Comparison of ENCODE assay signal across 8 mouse cellular contexts in the genomic region with DNA sequence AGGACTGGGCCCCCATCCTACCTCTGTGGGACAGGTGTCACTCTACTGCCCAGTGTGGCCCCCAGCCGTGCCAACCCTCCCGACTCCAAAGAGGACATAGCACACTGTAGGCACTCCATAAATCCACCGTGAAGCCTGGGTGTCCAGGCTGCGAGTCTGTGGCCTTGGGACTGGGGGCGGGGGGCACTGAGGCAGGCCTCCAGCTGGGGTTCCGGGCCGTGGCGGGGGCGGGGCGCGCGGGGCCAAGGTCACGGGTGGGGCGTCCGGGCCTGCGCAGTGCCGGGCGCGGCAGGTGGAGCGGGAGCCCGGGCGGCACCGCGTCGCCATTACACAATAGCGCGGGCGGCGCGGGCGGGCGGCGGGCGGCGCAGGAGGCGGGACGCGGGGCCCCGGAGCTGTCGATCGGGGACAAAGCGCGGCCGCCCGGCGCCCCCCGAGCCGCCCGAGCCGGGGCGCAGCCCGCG. TPM values are rescaled to one million over a fixed set of nuclear protein-coding genes. Genes with fewer than 3 reads are reported as not detected.
DNase-seq lines count a peak whose midpoint lies in the region; ATAC-seq and TF ChIP-seq lines count a peak whose summit lies in the region.

A gene (plus strand): TSS at position 326 of the 464 bp plus-strand sequence.

- peak within 1 kb of the TSS; percentile 96 for H3K4me2 ChIP-seq in heart, embryonic 11.5 days
- peak within 1 kb of the TSS; percentile 98 for H3K4me2 ChIP-seq in kidney, embryonic 14.5 days (replicated peaks; ENCODE audit: low read depth, low read length)
- peak within 1 kb of the TSS; percentile 93 for H3K4me2 ChIP-seq in liver, embryonic 12.5 days

- H3K9ac ChIP-seq in heart, embryonic 11.5 days (ENCODE audit: low read depth, low read length): peak within 1 kb of the TSS; percentile 100
- peak within 1 kb of the TSS; percentile 98 for H3K9ac ChIP-seq in kidney, embryonic 14.5 days (ENCODE audit: low read depth, low read length)
- H3K9ac ChIP-seq in liver, embryonic 12.5 days: peak within 1 kb of the TSS; percentile 89

- WGBS in heart, embryonic 11.5 days (ENCODE audit: insufficient replicate concordance): 1% methylated on average over 43 of the region's 53 CpGs
- WGBS in kidney, embryonic 14.5 days: 2% methylated on average over 22 of the region's 53 CpGs
- 1% methylated on average over 21 of the region's 53 CpGs for WGBS in liver, embryonic 12.5 days (ENCODE audit: insufficient replicate concordance)

- no peaks in the 10 kb centered on the region for H3K9me3 ChIP-seq in heart, embryonic 11.5 days (replicated peaks; ENCODE audit: control insufficient read depth, low read length)
- H3K9me3 ChIP-seq in kidney, embryonic 14.5 days (ENCODE audit: control insufficient read depth, low read length): no peaks in the 10 kb centered on the region
- H3K9me3 ChIP-seq in liver, embryonic 12.5 days (replicated peaks): no peaks in the 10 kb centered on the region

- peaks cover 5% of the 10 kb centered on the region for H3K4me1 ChIP-seq in embryonic fibroblast, embryonic 13.5 days (ENCODE audit: control insufficient read depth, insufficient read depth, low read length)
- peaks cover 33% of the 10 kb centered on the region for H3K4me1 ChIP-seq in heart, embryonic 11.5 days (ENCODE audit: control insufficient read depth, insufficient read depth, low read length)
- H3K4me1 ChIP-seq in kidney, embryonic 14.5 days (ENCODE audit: control insufficient read depth, insufficient read depth, low read length): peaks cover 24% of the 10 kb centered on the region
- peaks cover 55% of the 10 kb centered on the region for H3K4me1 ChIP-seq in liver, embryonic 12.5 days
- H3K4me1 ChIP-seq in testis, adult 2 months (ENCODE audit: control insufficient read depth, insufficient read depth, low read length): peaks cover 8% of the 10 kb centered on the region

- H3K27ac ChIP-seq in embryonic fibroblast, embryonic 13.5 days (ENCODE audit: insufficient read depth, low read length): peak within 1 kb of the TSS; percentile 73
- peak within 1 kb of the TSS; percentile 92 for H3K27ac ChIP-seq in heart, embryonic 11.5 days (ENCODE audit: low read depth, low read length)
- H3K27ac ChIP-seq in kidney, embryonic 14.5 days (ENCODE audit: low read depth, low read length): peak within 1 kb of the TSS; percentile 95
- H3K27ac ChIP-seq in liver, embryonic 12.5 days: peak within 1 kb of the TSS; percentile 83
- peak within 1 kb of the TSS; percentile 84 for H3K27ac ChIP-seq in testis, adult 2 months (ENCODE audit: control insufficient read depth, insufficient read depth, low read depth, low read length)

- H3K36me3 ChIP-seq in heart, embryonic 11.5 days (ENCODE audit: control insufficient read depth, insufficient read depth, low read length): 0 out of 2 replicates have a peak, but pooled peaks cover 2% of the 10 kb centered on the region
- peaks cover 16% of the 10 kb centered on the region; the same call in 1 of the 2 replicates for H3K36me3 ChIP-seq in kidney, embryonic 14.5 days (ENCODE audit: control insufficient read depth, insufficient read depth, low read length)
- H3K36me3 ChIP-seq in liver, embryonic 12.5 days: peaks cover 27% of the 10 kb centered on the region
- no peaks in the 10 kb centered on the region for H3K36me3 ChIP-seq in testis, adult 2 months (ENCODE audit: control insufficient read depth, insufficient read depth, low read length)

- TF ChIP-seq CTCF in embryonic fibroblast, embryonic 13.5 days (IDR thresholded peaks at IDR 0.05; ENCODE audit: borderline replicate concordance, insufficient read depth, low read length): no peak
- no peak for TF ChIP-seq CTCF in testis, adult 2 months (IDR thresholded peaks at IDR 0.05; ENCODE audit: control insufficient read depth, insufficient read depth, insufficient replicate concordance, low read depth, low read length)

- peak; percentile 78 for DNase-seq in B cell, adult 2 months
- DNase-seq in adrenal gland, postnatal 10 days: peak; percentile 96
- DNase-seq in naive thymus-derived CD4-positive, alpha-beta T cell, adult 2 months (ENCODE audit: low read depth): peak; percentile 77

- no peak; the same call in 1 of the 2 replicates for TF ChIP-seq POLR2A in embryonic fibroblast, embryonic 13.5 days (IDR thresholded peaks at IDR 0.05; ENCODE audit: low read depth, low read length)
- no peak for TF ChIP-seq POLR2A in testis, adult 2 months (IDR thresholded peaks at IDR 0.05; ENCODE audit: control insufficient read depth, low read depth, low read length)

- ATAC-seq in heart, embryonic 11.5 days (replicated peaks; ENCODE audit: insufficient number of reproducible peaks, low FRiP score, low TSS enrichment): peak; percentile 53
- peak; percentile 47 for ATAC-seq in kidney, embryonic 14.5 days (ENCODE audit: low FRiP score, low TSS enrichment)
- ATAC-seq in liver, embryonic 12.5 days: peak; percentile 66

- no peaks in the 10 kb centered on the region for H3K27me3 ChIP-seq in heart, embryonic 11.5 days (ENCODE audit: control insufficient read depth, insufficient read depth, low read length)
- no peaks in the 10 kb centered on the region for H3K27me3 ChIP-seq in kidney, embryonic 14.5 days (ENCODE audit: control insufficient read depth, insufficient read depth, low read length)
- H3K27me3 ChIP-seq in liver, embryonic 12.5 days (replicated peaks): no peaks in the 10 kb centered on the region
- H3K27me3 ChIP-seq in testis, adult 2 months (ENCODE audit: control insufficient read depth, insufficient read depth, low read length): no peaks in the 10 kb centered on the region

- peak within 1 kb of the TSS; percentile 96 for H3K4me3 ChIP-seq in embryonic fibroblast, embryonic 13.5 days (ENCODE audit: insufficient read depth, low read length)
- H3K4me3 ChIP-seq in heart, embryonic 11.5 days (ENCODE audit: low read depth, low read length): peak within 1 kb of the TSS; percentile 98
- H3K4me3 ChIP-seq in kidney, embryonic 14.5 days (ENCODE audit: low read length): peak within 1 kb of the TSS; percentile 96
- peak within 1 kb of the TSS; percentile 78 for H3K4me3 ChIP-seq in liver, embryonic 12.5 days
- peak within 1 kb of the TSS; percentile 73 for H3K4me3 ChIP-seq in testis, adult 2 months (ENCODE audit: control insufficient read depth, low read depth, low read length)

RNA-seq across cellular contexts. Expression of the gene that starts here (rescaled TPM):
- total RNA-seq in adrenal gland, postnatal 10 days (2021): 100 to 1,000 TPM; 541 to 611 TPM
- 354 and 424 TPM in 2 replicates for polyA plus RNA-seq in embryonic fibroblast, embryonic 13.5 days (2011; ENCODE audit: insufficient read length, low read depth, missing spikeins)
- polyA plus RNA-seq in heart, embryonic 11.5 days (2014; fragmentation: Nextera tagmentation; extraction: Ambion mirVana): 330 and 481 TPM in 2 replicates
- polyA plus RNA-seq in kidney, embryonic 14.5 days (2014; fragmentation: Nextera tagmentation; extraction: Ambion mirVana): 408 and 609 TPM in 2 replicates
- polyA plus RNA-seq in liver, embryonic 12.5 days (2016; fragmentation: Nextera tagmentation; extraction: Ambion mirVana): 263 and 270 TPM in 2 replicates
- polyA plus RNA-seq in testis, adult 2 months (2012; rRNA removed): 154 and 172 TPM in 2 replicates

Comparison
In these comparisons a context has a peak if more than half of its experiments do, and no peak if none do; other contexts are left out.
1. Peak in every context shown above with its lines: DNase-seq, ATAC-seq, H3K4me3 ChIP-seq and H3K27ac ChIP-seq.